Mouse (Mus musculus) embryonic facial prominence, embryonic 15.5 days (tissue): ENCODE measurements around the gene AC129217.1. TPM values are rescaled to one million over a fixed set of nuclear protein-coding genes. Genes with fewer than 3 reads are reported as not detected.
"Not testable (repeated sequence)": the region's sequence is repeated elsewhere in the genome, so short reads cannot be mapped to it uniquely, and the experiment has no call there.

Source experiments
- ATAC-seq: fragments of 200-750 bp; cut with Nextera tagmentation; 2 replicates; pipeline ENCODE4 v1.8.0; 2017; ENCODE audit warnings: low read depth, moderate TSS enrichment; ENCODE audit not compliant: insufficient number of reproducible peaks, low FRiP score, low TSS enrichment
- H3K27ac ChIP-seq: fragments of 300-500 bp; sonication (generic); replicated peaks from 2 replicates; pipeline ENCODE4 v1.5.1; 2015; ENCODE audit warnings: mild to moderate bottlenecking, inconsistent platforms
- H3K27me3 ChIP-seq: fragments of 300-500 bp; sonication (generic); 2 replicates; pipeline ENCODE4 v1.6.1; 2015; ENCODE audit warnings: inconsistent platforms
- H3K36me3 ChIP-seq: fragments of 300-500 bp; sonication (generic); 2 replicates; pipeline ENCODE4 v1.6.1; 2015; ENCODE audit warnings: mild to moderate bottlenecking, inconsistent platforms
- H3K4me1 ChIP-seq: fragments of 300-500 bp; sonication (generic); 2 replicates; pipeline ENCODE4 v1.6.1; 2015; ENCODE audit warnings: inconsistent platforms
- H3K4me2 ChIP-seq: fragments of 300-500 bp; sonication (generic); replicated peaks from 2 replicates; pipeline ENCODE4 v1.6.1; 2015; ENCODE audit warnings: mild to moderate bottlenecking, inconsistent platforms
- H3K4me3 ChIP-seq: fragments of 300-500 bp; sonication (generic); replicated peaks from 2 replicates; pipeline ENCODE4 v1.5.1; 2015; ENCODE audit warnings: mild to moderate bottlenecking, inconsistent platforms
- H3K9ac ChIP-seq: fragments of 300-500 bp; sonication (generic); 2 replicates; pipeline ENCODE4 v1.6.1; 2015; ENCODE audit warnings: inconsistent platforms
- H3K9me3 ChIP-seq: fragments of 300-500 bp; sonication (generic); replicated peaks from 2 replicates; pipeline ENCODE4 v1.6.1; 2016; ENCODE audit warnings: inconsistent platforms
- WGBS: fragments of 180-500 bp; shearing (Covaris S2); methylation state at CpG from one replicate; pipeline ENCODE4 v1.1.7; 2015; 5-methylcytosine and 5-hydroxymethylcytosine counted together
- polyA plus RNA-seq: library from polyadenylated mRNA; unstranded; fragments of >200 nt; fragmentation: Nextera tagmentation; extraction: Ambion mirVana; gene quantifications from 2 replicates; pipeline ENCODE4 v1.2.1, GENCODE M21; 2015

Gene AC129217.1
- polyA plus RNA-seq, 1 experiment from 2014 or later, result not detected

GRCm38 (mm10) chr19:8848356-8848755 lies 18.8 kb downstream of the AC129217.1 start:
- H3K27ac ChIP-seq, result no peak overlapping the region
- ATAC-seq, result no peak
- H3K4me3 ChIP-seq, result no peak overlapping the region
- no peaks in the 10 kb centered on the region for H3K27me3 ChIP-seq
- H3K9me3 ChIP-seq, result no peaks in the 10 kb centered on the region
- H3K4me2 ChIP-seq, result no peak overlapping the region
- peaks cover 11% of the 10 kb centered on the region for H3K4me1 ChIP-seq
- 70% methylated on average over 5 of the region's 5 CpGs for WGBS
- H3K36me3 ChIP-seq, result peaks cover 28% of the 10 kb centered on the region
- H3K9ac ChIP-seq, result no peak overlapping the region

- WGBS, result 6% methylated on average over 7 of the region's 7 CpGs
- Histone ChIP-seq H3K36me3 (peaks cover 28% of the 10 kb centered on the region), H3K9ac (no peak within 1 kb of the TSS), H3K27me3 (no peaks in the 10 kb centered on the region), H3K4me1 (peaks cover 11% of the 10 kb centered on the region), H3K4me2 (peak within 1 kb of the TSS; percentile 15; the same call in 1 of the 2 replicates), H3K27ac (peak within 1 kb of the TSS; percentile 49), H3K9me3 (no peaks in the 10 kb centered on the region), H3K4me3 (no peak within 1 kb of the TSS)
- ATAC-seq, result peak; percentile 74
Observed at GRCm38 (mm10) chr19:8850402-8850901, 20.9 kb downstream of the AC129217.1 start, which contains the start of gene Lrrn4cl. TSS of gene Lrrn4cl (plus strand) at chr19:8850768.

DNA sequence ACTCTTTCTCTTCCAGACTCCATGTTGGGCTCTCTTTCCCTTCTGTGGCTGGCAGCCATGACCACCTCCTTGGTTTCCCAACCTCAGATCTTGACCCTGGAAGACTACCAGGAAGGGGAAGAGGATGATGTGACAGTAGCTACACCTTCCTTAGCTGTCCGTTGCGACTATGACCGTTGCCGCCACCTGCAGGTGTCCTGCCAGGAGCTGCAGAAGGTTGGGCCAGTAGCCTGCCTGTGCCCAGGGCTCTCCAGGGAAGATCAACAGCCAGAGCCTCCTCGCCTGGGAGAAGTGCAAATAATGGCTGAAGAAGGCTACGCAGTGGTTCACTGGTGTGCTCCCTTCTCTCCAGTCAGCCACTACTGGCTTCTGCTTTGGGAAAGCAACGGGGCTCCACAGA lies 22.1 kb downstream of the AC129217.1 start:
- WGBS, result 65% methylated on average over 7 of the region's 7 CpGs
- no peaks in the 10 kb centered on the region for H3K9me3 ChIP-seq
- H3K27me3 ChIP-seq, result no peaks in the 10 kb centered on the region
- no peak overlapping the region for H3K4me2 ChIP-seq
- H3K4me1 ChIP-seq, result peaks cover 11% of the 10 kb centered on the region
- no peak overlapping the region for H3K9ac ChIP-seq
- peaks cover 18% of the 10 kb centered on the region for H3K36me3 ChIP-seq
- no peak overlapping the region for H3K4me3 ChIP-seq
- H3K27ac ChIP-seq, result no peak overlapping the region
- ATAC-seq, result no peak

DNA sequence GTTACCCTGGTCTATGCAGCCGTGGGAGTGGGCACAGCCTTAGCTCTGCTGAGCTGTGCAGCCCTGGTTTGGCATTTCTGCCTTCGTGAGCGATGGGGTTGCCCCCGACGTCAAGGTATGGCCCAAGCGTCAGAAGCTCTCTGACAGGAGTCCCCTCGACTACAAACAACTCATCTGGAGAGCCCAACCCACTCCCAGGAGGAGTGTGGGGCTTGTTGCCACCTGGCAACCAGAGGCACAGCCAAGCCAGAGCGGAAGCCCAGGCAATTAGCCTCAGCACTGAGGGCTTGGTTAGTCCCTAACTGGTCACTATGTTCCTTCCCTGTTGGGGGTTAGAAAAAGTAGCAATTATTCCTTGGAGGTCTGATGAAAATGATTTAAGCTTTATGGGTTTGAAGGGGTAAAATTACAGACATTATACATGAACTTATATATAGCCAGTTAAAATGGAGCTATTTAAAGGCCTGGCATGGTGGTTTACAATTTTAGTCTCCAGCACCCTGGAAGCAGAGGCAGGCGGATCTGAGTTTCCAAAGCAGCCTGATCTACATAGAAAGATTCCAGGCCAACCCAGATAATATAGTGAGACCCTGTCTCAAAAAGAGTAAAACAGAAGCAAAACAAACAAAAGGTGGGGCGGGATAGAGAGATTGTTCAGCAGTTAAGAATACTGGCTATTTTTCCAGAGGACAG lies 22.8 kb downstream of the AC129217.1 start:
- Histone ChIP-seq H3K4me1 (peaks cover 11% of the 10 kb centered on the region), H3K27me3 (no peaks in the 10 kb centered on the region), H3K9ac (no peak overlapping the region), H3K36me3 (peaks cover 10% of the 10 kb centered on the region), H3K4me2 (no peak overlapping the region), H3K4me3 (no peak overlapping the region), H3K9me3 (no peaks in the 10 kb centered on the region), H3K27ac (no peak overlapping the region)
- no peak for ATAC-seq
- WGBS, result 56% methylated on average over 10 of the region's 10 CpGs

- Histone ChIP-seq H3K9me3 (no peaks in the 10 kb centered on the region), H3K27me3 (no peaks in the 10 kb centered on the region), H3K36me3 (peaks cover 5% of the 10 kb centered on the region; the same call in 1 of the 2 replicates), H3K4me1 (peaks cover 11% of the 10 kb centered on the region), H3K4me2 (no peak overlapping the region), H3K27ac (no peak overlapping the region), H3K9ac (no peak overlapping the region), H3K4me3 (no peak overlapping the region)
- WGBS, result 71% methylated on average over 3 of the region's 3 CpGs
- ATAC-seq, result no peak
Observed at GRCm38 (mm10) chr19:8853117-8853516, 23.5 kb downstream of the AC129217.1 start.

DNA sequence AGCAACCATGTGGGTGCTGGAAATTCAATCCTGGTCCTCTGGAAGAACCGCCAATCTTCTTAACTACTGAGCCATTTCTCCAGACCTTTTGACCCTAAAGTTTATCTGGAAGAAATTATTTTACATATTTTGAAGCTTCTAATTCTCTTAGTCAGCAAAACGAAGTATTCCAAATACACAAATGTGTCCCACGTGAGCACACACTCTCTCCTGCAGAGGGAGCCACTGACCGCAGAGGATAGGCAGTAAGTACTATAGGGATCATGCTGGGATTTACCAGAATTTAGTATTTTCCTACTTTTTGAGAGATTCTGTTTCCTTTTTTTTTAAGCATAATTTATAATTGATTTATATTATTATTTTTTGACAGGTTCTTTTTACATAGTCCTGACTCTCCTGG lies 28.1 kb downstream of the AC129217.1 start:
- ATAC-seq, result no peak
- H3K36me3 ChIP-seq, result no peaks in the 10 kb centered on the region
- H3K4me1 ChIP-seq, result no peaks in the 10 kb centered on the region
- no peaks in the 10 kb centered on the region for H3K27me3 ChIP-seq
- H3K27ac ChIP-seq, result no peak overlapping the region
- H3K9me3 ChIP-seq, result no peaks in the 10 kb centered on the region
- H3K9ac ChIP-seq, result no peak overlapping the region
- 34% methylated on average over 4 of the region's 4 CpGs for WGBS
- H3K4me3 ChIP-seq, result no peak overlapping the region
- no peak overlapping the region for H3K4me2 ChIP-seq

DNA sequence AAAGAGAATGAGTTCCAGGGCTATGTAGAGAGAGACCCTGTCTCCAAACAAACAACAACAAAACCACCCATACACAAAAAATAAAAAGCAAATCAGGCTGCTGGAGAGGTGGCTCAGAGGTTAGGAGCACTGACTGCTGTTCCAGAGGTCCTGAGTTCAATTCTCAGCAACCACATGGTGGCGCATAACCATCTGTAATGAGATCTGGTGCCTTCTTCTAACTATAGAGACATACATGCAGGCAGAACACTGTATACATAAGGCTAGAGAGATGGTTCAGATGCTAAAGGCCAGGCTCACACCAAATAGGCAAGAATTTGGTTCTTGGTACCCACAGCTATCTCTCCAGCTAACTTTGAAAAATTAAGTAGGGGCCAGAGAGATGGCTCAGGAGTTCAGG lies 29.4 kb downstream of the AC129217.1 start:
- Histone ChIP-seq H3K9me3 (no peaks in the 10 kb centered on the region), H3K4me3 (no peak overlapping the region), H3K4me2 (no peak overlapping the region), H3K36me3 (no peaks in the 10 kb centered on the region), H3K4me1 (no peaks in the 10 kb centered on the region), H3K27me3 (no peaks in the 10 kb centered on the region), H3K27ac (no peak overlapping the region), H3K9ac (no peak overlapping the region)
- ATAC-seq, result no peak
- 23% methylated on average over 1 of the region's 1 CpGs for WGBS

GRCm38 (mm10) chr19:8864265-8864664 lies 34.7 kb downstream of the AC129217.1 start:
- no peaks in the 10 kb centered on the region for H3K4me1 ChIP-seq
- no peaks in the 10 kb centered on the region for H3K36me3 ChIP-seq
- no peaks in the 10 kb centered on the region for H3K9me3 ChIP-seq
- H3K4me2 ChIP-seq, result no peak overlapping the region
- no peaks in the 10 kb centered on the region for H3K27me3 ChIP-seq
- 83% methylated on average over 6 of the region's 6 CpGs for WGBS
- H3K9ac ChIP-seq, result no peak overlapping the region
- no peak for ATAC-seq
- no peak overlapping the region for H3K4me3 ChIP-seq
- no peak overlapping the region for H3K27ac ChIP-seq

DNA sequence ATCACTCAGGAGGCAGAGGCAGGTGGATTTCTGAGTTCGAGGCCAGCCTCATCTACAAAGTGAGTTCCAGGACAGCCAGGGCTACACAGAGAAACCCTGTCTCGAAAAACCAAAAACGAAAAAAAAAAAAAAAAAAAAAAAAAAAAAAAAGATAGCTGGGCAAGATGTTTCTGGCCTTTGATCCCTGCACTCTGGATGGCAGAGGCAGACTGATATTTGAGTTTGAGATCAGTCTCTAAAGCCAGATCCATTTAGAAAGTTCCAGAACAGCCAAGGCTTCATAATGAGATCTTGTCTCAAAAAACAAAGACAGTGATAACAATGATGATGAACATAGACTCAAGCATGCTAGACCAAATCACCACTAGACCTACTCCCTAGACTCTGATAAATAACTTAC lies 40.8 kb downstream of the AC129217.1 start:
- WGBS, result 75% methylated on average over 3 of the region's 3 CpGs

GRCm38 (mm10) chr19:8870838-8871237 lies 41.3 kb downstream of the AC129217.1 start:
- Histone ChIP-seq H3K27me3 (no peaks in the 10 kb centered on the region), H3K4me1 (peaks cover 9% of the 10 kb centered on the region), H3K36me3 (peaks cover 29% of the 10 kb centered on the region), H3K4me3 (peak overlapping the region; percentile 94), H3K9me3 (no peaks in the 10 kb centered on the region), H3K9ac (peak overlapping the region; percentile 28; the same call in 1 of the 2 replicates), H3K27ac (peak overlapping the region; percentile 84), H3K4me2 (peak overlapping the region; percentile 83)
- ATAC-seq, result no peak
- 48% methylated on average over 9 of the region's 9 CpGs for WGBS

More for the DNA sequence above, 40.8 kb downstream of the AC129217.1 start:
- Histone ChIP-seq H3K4me2 (peak overlapping the region; percentile 83; the same call in 1 of the 2 replicates), H3K4me3 (peak overlapping the region; percentile 94; the same call in 1 of the 2 replicates), H3K27ac (peak overlapping the region; percentile 84; the same call in 1 of the 2 replicates), H3K36me3 (peaks cover 25% of the 10 kb centered on the region)
- not testable (repeated sequence) for H3K9me3 ChIP-seq, H3K27me3 ChIP-seq, ATAC-seq, H3K9ac ChIP-seq, H3K4me1 ChIP-seq

DNA sequence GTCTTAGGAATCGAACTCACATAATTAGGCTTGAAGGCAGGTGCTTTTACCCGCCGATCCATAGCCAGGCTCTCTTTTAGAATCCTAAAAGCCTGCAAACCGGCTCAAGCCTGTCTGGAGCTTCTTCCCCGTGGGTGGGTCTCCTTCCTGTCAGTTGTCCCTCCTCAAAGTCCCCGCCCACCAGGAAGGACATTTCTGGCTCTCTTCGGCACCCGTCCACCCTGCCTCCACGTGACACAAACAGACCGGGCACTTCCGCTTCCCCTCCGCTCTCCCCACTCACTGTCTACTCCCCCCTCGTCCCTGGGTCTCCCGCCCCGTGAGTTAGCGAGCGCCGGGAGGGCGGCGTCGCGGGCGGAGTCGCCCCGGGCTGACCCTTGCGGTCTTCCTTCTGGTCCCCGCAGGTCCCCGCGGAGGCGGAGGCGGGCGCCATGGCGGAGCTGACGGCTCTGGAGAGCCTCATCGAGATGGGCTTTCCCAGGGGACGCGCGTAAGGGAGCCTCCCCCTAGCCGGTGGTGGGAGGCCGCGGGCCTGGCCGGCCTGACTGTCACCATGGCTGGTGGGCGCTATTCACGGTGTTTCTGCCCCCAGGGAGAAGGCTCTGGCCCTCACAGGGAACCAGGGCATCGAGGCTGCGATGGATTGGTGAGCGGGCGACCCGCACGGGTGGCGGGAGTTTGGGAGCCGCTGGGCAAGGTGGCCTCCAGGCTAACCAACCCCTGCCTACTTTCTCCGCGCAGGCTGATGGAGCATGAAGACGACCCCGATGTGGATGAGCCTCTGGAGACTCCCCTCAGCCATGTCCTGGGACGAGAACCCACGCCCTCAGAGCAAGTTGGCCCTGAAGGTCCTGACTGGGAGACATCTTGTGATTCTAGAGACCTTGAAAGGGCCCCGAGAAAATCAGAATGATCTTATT lies 42.0 kb downstream of the AC129217.1 start, which contains the start of gene Ubxn1:
Gene Ubxn1 (plus strand): TSS at position 230 of the 920 bp plus-strand sequence.
- peak within 1 kb of the TSS; percentile 94 for H3K4me3 ChIP-seq
- ATAC-seq, result peak; percentile 97
- peaks cover 35% of the 10 kb centered on the region for H3K36me3 ChIP-seq
- H3K27me3 ChIP-seq, result no peaks in the 10 kb centered on the region
- peak within 1 kb of the TSS; percentile 83 for H3K4me2 ChIP-seq
- peaks cover 9% of the 10 kb centered on the region for H3K4me1 ChIP-seq
- H3K27ac ChIP-seq, result peak within 1 kb of the TSS; percentile 85
- H3K9ac ChIP-seq, result peak within 1 kb of the TSS; percentile 96
- no peaks in the 10 kb centered on the region for H3K9me3 ChIP-seq
- under 1% methylated on average over 59 of the region's 59 CpGs for WGBS
